Mouse (Mus musculus): ENCODE results near the gene Glb1. TPM values are rescaled to one million over a fixed set of nuclear protein-coding genes. Genes with fewer than 3 reads are reported as not detected.

The Glb1 gene
- polyA plus RNA-seq (2015; fragmentation: Nextera tagmentation; extraction: Ambion mirVana) = 32.8 and 34.0 TPM in 2 replicates

DNA sequence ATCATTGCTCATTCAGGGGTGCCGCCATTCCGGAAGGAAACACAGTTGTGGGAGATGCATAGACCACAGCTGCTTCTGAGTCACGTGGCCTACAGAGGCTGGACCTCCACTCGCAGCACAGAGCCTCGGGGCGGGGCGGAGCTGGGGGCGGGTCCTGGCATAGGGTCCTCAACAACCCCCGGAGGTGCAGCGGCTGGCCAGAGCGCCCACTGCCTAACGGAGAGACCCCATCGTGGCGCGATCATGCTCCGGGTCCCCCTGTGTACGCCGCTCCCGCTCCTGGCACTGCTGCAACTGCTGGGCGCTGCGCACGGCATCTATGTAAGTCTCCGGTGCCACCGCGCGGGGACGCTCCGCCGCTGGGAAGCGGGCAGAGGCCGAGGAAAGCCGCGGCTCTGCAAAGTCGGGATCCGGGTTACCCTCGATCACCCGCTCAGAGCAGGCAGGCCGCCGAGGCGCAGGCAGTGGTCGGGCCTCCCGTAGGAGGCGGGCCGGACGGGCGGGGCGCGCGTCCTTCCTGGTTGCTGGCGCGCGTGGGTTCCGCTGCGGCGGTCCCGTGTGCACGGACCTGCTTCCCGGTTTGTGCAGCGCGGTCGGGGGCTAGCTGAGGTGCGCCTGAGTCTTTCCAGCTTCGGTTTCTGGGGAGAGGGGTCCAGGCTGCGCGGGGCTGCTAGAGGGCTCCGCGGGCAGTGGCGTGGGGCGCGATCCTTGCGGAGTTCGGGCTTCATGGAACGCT, at the start of gene Glb1, which contains the start of gene Tmppe:
Gene Glb1 (plus strand): TSS at position 128 of the 736 bp plus-strand sequence.
Gene Tmppe (plus strand): TSS at position 157 of the 736 bp plus-strand sequence.

DNA sequence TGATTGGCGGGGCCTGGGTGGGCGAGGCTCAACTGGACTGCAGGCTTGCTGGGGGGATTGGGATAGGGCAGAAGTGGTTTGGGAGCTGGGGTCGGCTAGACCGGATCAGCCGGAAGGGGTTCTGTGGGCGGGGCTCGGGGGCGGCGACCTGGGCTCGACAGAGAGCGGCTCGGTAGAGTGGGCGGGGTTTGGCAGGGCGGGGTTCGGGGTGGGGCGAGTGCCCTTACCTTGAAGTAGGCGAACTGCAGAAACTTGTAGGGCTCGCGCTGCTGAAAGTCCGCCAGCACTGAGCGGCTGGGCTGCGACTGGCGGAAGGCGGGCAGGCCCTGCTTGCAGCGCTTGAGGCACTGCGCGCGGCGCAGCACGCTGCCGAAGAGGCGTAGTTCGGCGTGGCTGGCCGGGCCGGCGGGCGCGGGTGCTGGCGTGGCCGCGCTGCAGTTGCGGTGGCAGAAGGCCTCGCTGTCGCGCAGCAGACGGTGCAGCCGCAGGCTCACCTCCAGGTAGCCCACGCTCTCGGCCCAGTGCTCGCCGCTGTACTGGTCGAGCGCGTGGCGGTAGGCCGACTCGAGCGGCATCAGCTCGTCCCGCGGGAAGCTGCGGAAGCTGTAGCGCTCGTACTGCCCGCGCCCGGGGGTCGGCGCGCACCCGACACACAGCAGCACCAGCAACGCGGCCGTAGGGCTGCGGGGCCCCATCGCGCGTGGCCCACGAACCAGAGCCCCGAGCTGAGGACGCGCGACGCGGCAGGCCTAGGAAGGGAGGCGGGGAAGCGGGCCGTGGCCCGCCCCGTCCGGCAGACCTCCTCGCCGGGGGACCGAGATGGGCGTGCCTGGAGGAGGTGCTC, 10.7 kb upstream of the Glb1 start, which contains the start of gene Crtap:
Gene Crtap (minus strand): TSS at position 771 of the 844 bp plus-strand sequence.

DNA sequence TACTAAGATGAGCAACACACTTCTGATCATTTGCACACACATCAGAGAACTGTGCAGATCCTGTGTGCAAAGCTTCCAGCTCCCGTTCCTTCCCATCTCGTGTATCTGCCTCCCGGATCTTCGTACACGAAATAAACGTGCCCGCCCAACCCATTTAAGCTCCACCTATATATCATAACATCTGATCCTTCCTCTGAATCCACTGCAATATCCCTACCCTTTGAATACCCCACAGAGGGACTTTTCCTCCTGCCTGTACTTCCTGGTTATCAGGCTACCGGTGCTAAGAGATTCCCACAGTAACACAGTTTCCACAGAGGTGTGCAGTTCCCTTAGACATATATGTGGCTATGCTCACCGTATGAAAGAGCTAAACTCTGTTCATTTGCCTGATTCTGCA, 103.9 kb downstream of the Glb1 start, which contains the start of gene Ccr4:
Gene Ccr4 (minus strand): TSS at position 101 of the 400 bp plus-strand sequence.

DNA sequence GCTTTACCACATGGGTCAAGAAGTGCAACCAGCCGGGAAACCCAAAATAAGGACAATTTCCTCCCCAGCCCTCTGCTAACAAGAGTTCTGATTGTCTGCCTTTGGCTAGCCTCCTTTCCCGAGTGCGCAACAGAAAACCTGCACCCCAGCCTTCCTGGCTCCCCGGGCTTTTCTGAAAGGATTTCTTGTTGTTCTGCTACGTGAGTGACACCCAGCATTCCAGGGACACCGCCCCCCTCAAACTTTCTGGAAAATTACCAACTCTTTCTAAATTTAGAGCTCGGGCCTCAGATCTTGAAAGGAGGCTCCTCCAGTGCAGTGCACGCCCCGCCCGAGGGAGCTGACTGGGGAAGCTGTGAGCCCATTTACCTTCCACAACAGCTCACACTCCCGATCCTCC, 114.5 kb downstream of the Glb1 start, which contains the start of gene C130032M10Rik:
Gene C130032M10Rik (plus strand): TSS at position 334 of the 400 bp plus-strand sequence.

Other genes starting within 250 kb of the Glb1 start
- gene Bcl2a1c, start 70.9 kb upstream of the Glb1 start, polyA plus RNA-seq (2015; fragmentation: Nextera tagmentation; extraction: Ambion mirVana) = not detected in 2 replicates
- gene Crtap, start 10.4 kb upstream of the Glb1 start, polyA plus RNA-seq (2015; fragmentation: Nextera tagmentation; extraction: Ambion mirVana) = 37.8 and 39.9 TPM in 2 replicates
- 6.1 and 6.8 TPM in 2 replicates for gene Tmppe, start within 50 bp of the Glb1 start, polyA plus RNA-seq (2015; fragmentation: Nextera tagmentation; extraction: Ambion mirVana)
- gene Ccr4, start 103.8 kb downstream of the Glb1 start, polyA plus RNA-seq (2015; fragmentation: Nextera tagmentation; extraction: Ambion mirVana) = not detected in 2 replicates
- not detected in 2 replicates for gene C130032M10Rik, start 114.6 kb downstream of the Glb1 start, polyA plus RNA-seq (2015; fragmentation: Nextera tagmentation; extraction: Ambion mirVana)
- gene Trim71, start 163.3 kb downstream of the Glb1 start, polyA plus RNA-seq (2015; fragmentation: Nextera tagmentation; extraction: Ambion mirVana) = 0.20 and 0.26 TPM in 2 replicates
- 38.1 and 40.2 TPM in 2 replicates for gene Cnot10, start 239.1 kb downstream of the Glb1 start, polyA plus RNA-seq (2015; fragmentation: Nextera tagmentation; extraction: Ambion mirVana)